Mouse (Mus musculus): ENCODE measurements around the gene Tnfrsf13b.

DNA sequence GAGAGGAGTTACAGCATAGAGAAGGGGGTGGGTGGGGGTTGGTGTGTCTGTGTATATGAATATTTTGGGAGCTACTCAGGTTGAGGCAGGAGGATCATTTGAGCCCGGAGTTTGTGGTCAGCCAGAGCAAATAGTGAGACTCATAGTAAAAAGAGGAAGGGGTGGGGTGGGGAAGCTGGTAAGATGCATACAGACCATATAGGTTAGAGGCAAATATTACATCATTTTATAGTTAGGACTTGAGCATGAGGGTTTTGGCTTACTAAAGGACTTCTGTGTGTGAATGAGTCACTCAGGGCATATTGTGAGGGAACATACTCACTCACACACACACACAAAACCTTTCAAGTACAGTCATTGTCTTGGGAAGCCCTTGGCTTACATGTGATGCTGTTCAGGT lies 49.8 kb downstream of the Tnfrsf13b start:
- TF ChIP-seq CTCF (IDR thresholded peaks at IDR 0.05; ENCODE audit: extremely low read depth, insufficient read depth, low read length) (no peak), POLR2A (IDR thresholded peaks at IDR 0.05; ENCODE audit: extremely low read depth, insufficient read depth, low read length) (no peak)

Measured in cortical plate, adult 2 months (tissue).